In genomic region chr6:128398996-128399395, GRCm38 (mm10) we compare ENCODE assay signal across 9 mouse cellular contexts. TPM values are rescaled to one million over a fixed set of nuclear protein-coding genes. Genes with fewer than 3 reads are reported as not detected.
DNase-seq lines count a peak whose midpoint lies in the region; ATAC-seq lines count a peak whose summit lies in the region.
"Had no signal": no experiment of that assay in that cellular context is flagged by ENCODE, and none has a peak within 500 bp of the region (broad histone marks: within the 10 kb centered on the region; RNA-seq: fewer than 3 reads in every experiment).

Nrip2 (plus strand) TSS chr6:128399296.

- peak within 1 kb of the TSS; percentile 29 for H3K4me3 ChIP-seq in embryonic facial prominence, embryonic 13.5 days
- peak within 1 kb of the TSS; percentile 20 for H3K4me3 ChIP-seq in hindbrain, embryonic 13.5 days
- peak within 1 kb of the TSS; percentile 24 for H3K4me3 ChIP-seq in midbrain, embryonic 14.5 days (replicated peaks; ENCODE audit: low read depth, low read length)

- H3K27ac ChIP-seq in embryonic facial prominence, embryonic 13.5 days, result peak within 1 kb of the TSS; percentile 48; the same call in 1 of the 2 replicates
- peak within 1 kb of the TSS; percentile 78 for H3K27ac ChIP-seq in hindbrain, embryonic 13.5 days
- peak within 1 kb of the TSS; percentile 79 for H3K27ac ChIP-seq in midbrain, embryonic 14.5 days (replicated peaks; ENCODE audit: low read depth, low read length)

- no peaks in the 10 kb centered on the region for H3K9me3 ChIP-seq in embryonic facial prominence, embryonic 13.5 days
- no peaks in the 10 kb centered on the region for H3K9me3 ChIP-seq in hindbrain, embryonic 13.5 days
- H3K9me3 ChIP-seq in midbrain, embryonic 14.5 days (ENCODE audit: control insufficient read depth, low read length), result no peaks in the 10 kb centered on the region

- H3K27me3 ChIP-seq in embryonic facial prominence, embryonic 13.5 days, result no peaks in the 10 kb centered on the region
- no peaks in the 10 kb centered on the region for H3K27me3 ChIP-seq in hindbrain, embryonic 13.5 days
- no peaks in the 10 kb centered on the region for H3K27me3 ChIP-seq in midbrain, embryonic 14.5 days (ENCODE audit: control insufficient read depth, insufficient read depth, low read length)

- H3K4me1 ChIP-seq in embryonic facial prominence, embryonic 13.5 days, result peaks cover 13% of the 10 kb centered on the region; the same call in 1 of the 2 replicates
- H3K4me1 ChIP-seq in hindbrain, embryonic 13.5 days (replicated peaks), result peaks cover 25% of the 10 kb centered on the region
- no peaks in the 10 kb centered on the region for H3K4me1 ChIP-seq in midbrain, embryonic 14.5 days (ENCODE audit: control insufficient read depth, insufficient read depth, low read length)

- no peaks in the 10 kb centered on the region for H3K36me3 ChIP-seq in embryonic facial prominence, embryonic 13.5 days
- no peaks in the 10 kb centered on the region for H3K36me3 ChIP-seq in hindbrain, embryonic 13.5 days
- H3K36me3 ChIP-seq in midbrain, embryonic 14.5 days (ENCODE audit: control insufficient read depth, insufficient read depth, low read length), result no peaks in the 10 kb centered on the region

- peak within 1 kb of the TSS; percentile 64 for H3K9ac ChIP-seq in embryonic facial prominence, embryonic 13.5 days
- H3K9ac ChIP-seq in hindbrain, embryonic 13.5 days, result peak within 1 kb of the TSS; percentile 51
- H3K9ac ChIP-seq in midbrain, embryonic 14.5 days (replicated peaks; ENCODE audit: low read length), result peak within 1 kb of the TSS; percentile 42

- WGBS in embryonic facial prominence, embryonic 13.5 days, result 78% methylated on average over 3 of the region's 3 CpGs
- WGBS in hindbrain, embryonic 13.5 days, result 75% methylated on average over 3 of the region's 3 CpGs
- 72% methylated on average over 3 of the region's 3 CpGs for WGBS in midbrain, embryonic 14.5 days

- H3K4me2 ChIP-seq in embryonic facial prominence, embryonic 13.5 days, result peak within 1 kb of the TSS; percentile 49
- H3K4me2 ChIP-seq in hindbrain, embryonic 13.5 days, result peak within 1 kb of the TSS; percentile 47
- peak within 1 kb of the TSS; percentile 47 for H3K4me2 ChIP-seq in midbrain, embryonic 14.5 days (ENCODE audit: low read length)

- ATAC-seq in embryonic facial prominence, embryonic 13.5 days (ENCODE audit: insufficient number of reproducible peaks, insufficient read depth, low FRiP score, low TSS enrichment, low read depth), result no peak
- no peak for ATAC-seq in hindbrain, embryonic 13.5 days (ENCODE audit: low FRiP score)
- no peak for ATAC-seq in midbrain, embryonic 14.5 days (ENCODE audit: low FRiP score, low TSS enrichment)

- DNase-seq in layer of hippocampus, adult 18-20 months (ENCODE audit: low spot score in 2 of 2), result no peak
- no peak for DNase-seq in layer of hippocampus, postnatal 10 days (ENCODE audit: low spot score in 2 of 2)
- DNase-seq in midbrain, embryonic 14.5 days, result no peak
- DNase-seq in urinary bladder, postnatal 36 days (ENCODE audit: low spot score in 2 of 2), result no peak
- no peak for DNase-seq in retina, postnatal 1 day
- no peak for DNase-seq in adipocyte (ENCODE audit: low spot score)
- DNase-seq: kidney, adult 18-20 months had no signal

RNA-seq across cellular contexts. Expression of gene Nrip2, which starts in this region (rescaled TPM):
- total RNA-seq in layer of hippocampus, adult 18-20 months (2021), result 10 to 100 TPM; 14.6 to 16.4 TPM
- 1 to 10 TPM; 5.2 to 5.3 TPM for total RNA-seq in layer of hippocampus, postnatal 10 days (2021)
- polyA plus RNA-seq in embryonic facial prominence, embryonic 13.5 days (2015; fragmentation: Nextera tagmentation; extraction: Ambion mirVana), result 5.1 and 5.7 TPM in 2 replicates
- polyA plus RNA-seq in hindbrain, embryonic 13.5 days (2015; fragmentation: Nextera tagmentation; extraction: Ambion mirVana), result 8.1 and 9.5 TPM in 2 replicates
- 8.8 and 10.1 TPM in 2 replicates for polyA plus RNA-seq in midbrain, embryonic 14.5 days (2014; fragmentation: Nextera tagmentation; extraction: Ambion mirVana)
